ENCODE assay signal across 25 mouse cellular contexts in genomic region chr3:103176740-103177139, GRCm38 (mm10). TPM values are rescaled to one million over a fixed set of nuclear protein-coding genes. Genes with fewer than 3 reads are reported as not detected.
DNase-seq lines count a peak whose midpoint lies in the region; ATAC-seq and TF ChIP-seq lines count a peak whose summit lies in the region.
"Had no signal": no experiment of that assay in that cellular context is flagged by ENCODE, and none has a peak within 500 bp of the region (broad histone marks: within the 10 kb centered on the region; RNA-seq: fewer than 3 reads in every experiment).

No protein-coding gene starts in this region.

- no peak for TF ChIP-seq CTCF in stomach, postnatal 0 days (IDR thresholded peaks at IDR 0.05; ENCODE audit: low read depth)
- TF ChIP-seq CTCF in hindbrain, postnatal 0 days (IDR thresholded peaks at IDR 0.05; ENCODE audit: low read depth): no peak

- H3K4me2 ChIP-seq in stomach, embryonic 15.5 days: no peak overlapping the region
- H3K4me2 ChIP-seq in stomach, postnatal 0 days (replicated peaks; ENCODE audit: low read depth): no peak overlapping the region
- H3K4me2 ChIP-seq in liver, embryonic 15.5 days: peak overlapping the region; percentile 48
- H3K4me2 ChIP-seq in hindbrain, postnatal 0 days (ENCODE audit: low read depth, low read length): no peak overlapping the region
- H3K4me2 ChIP-seq: forebrain, embryonic 12.5 days; limb, embryonic 15.5 days; neural tube, embryonic 15.5 days had no signal

- ATAC-seq in stomach, embryonic 15.5 days (ENCODE audit: insufficient read depth, low FRiP score, low read depth): peak; percentile 55; the same call in 1 of the 2 replicates
- no peak for ATAC-seq in stomach, postnatal 0 days (ENCODE audit: low FRiP score, low TSS enrichment)
- ATAC-seq in erythroblast, adult 5-6 weeks (replicated peaks; ENCODE audit: low FRiP score, poor library complexity, severe bottlenecking): peak; percentile 29; the same call in 1 of the 2 replicates
- ATAC-seq in liver, embryonic 15.5 days (ENCODE audit: insufficient read depth): peak; percentile 83
- ATAC-seq in hindbrain, postnatal 0 days: no peak
- ATAC-seq: activated CD4-positive, CD25-positive, alpha-beta regulatory T cell, adult 4 months; hindbrain, embryonic 16.5 days; midbrain, embryonic 16.5 days had no signal

- no peaks in the 10 kb centered on the region for H3K9me3 ChIP-seq in stomach, embryonic 15.5 days
- no peaks in the 10 kb centered on the region for H3K9me3 ChIP-seq in stomach, postnatal 0 days (ENCODE audit: control insufficient read depth, low read length)
- no peaks in the 10 kb centered on the region for H3K9me3 ChIP-seq in liver, embryonic 15.5 days (replicated peaks)
- H3K9me3 ChIP-seq in hindbrain, postnatal 0 days (ENCODE audit: low read length): no peaks in the 10 kb centered on the region
- H3K9me3 ChIP-seq: forebrain, embryonic 12.5 days; heart, embryonic 10.5 days; hindbrain, embryonic 10.5 days; limb, embryonic 15.5 days; midbrain, embryonic 10.5 days; neural tube, embryonic 15.5 days had no signal

- no peak overlapping the region for H3K27ac ChIP-seq in stomach, embryonic 15.5 days
- H3K27ac ChIP-seq in stomach, postnatal 0 days (replicated peaks): no peak overlapping the region
- peak overlapping the region; percentile 78 for H3K27ac ChIP-seq in liver, embryonic 15.5 days (replicated peaks)
- no peak overlapping the region for H3K27ac ChIP-seq in hindbrain, postnatal 0 days
- H3K27ac ChIP-seq: forebrain, embryonic 12.5 days; heart, embryonic 10.5 days; hindbrain, embryonic 10.5 days; kidney, postnatal 0 days; limb, embryonic 15.5 days; midbrain, embryonic 10.5 days; neural tube, embryonic 15.5 days had no signal

- no peak overlapping the region for H3K9ac ChIP-seq in stomach, embryonic 15.5 days
- H3K9ac ChIP-seq in stomach, postnatal 0 days (ENCODE audit: low read length): no peak overlapping the region
- H3K9ac ChIP-seq in liver, embryonic 15.5 days: no peak overlapping the region
- no peak overlapping the region for H3K9ac ChIP-seq in hindbrain, postnatal 0 days (replicated peaks; ENCODE audit: low read length)
- H3K9ac ChIP-seq: forebrain, embryonic 12.5 days; limb, embryonic 15.5 days; neural tube, embryonic 15.5 days had no signal

- 0 out of 2 replicates have a peak, but pooled peaks cover 6% of the 10 kb centered on the region for H3K4me1 ChIP-seq in stomach, embryonic 15.5 days
- peaks cover 5% of the 10 kb centered on the region; the same call in 1 of the 2 replicates for H3K4me1 ChIP-seq in stomach, postnatal 0 days (replicated peaks; ENCODE audit: control insufficient read depth, insufficient read depth)
- peaks cover 48% of the 10 kb centered on the region for H3K4me1 ChIP-seq in liver, embryonic 15.5 days (replicated peaks)
- peaks cover 6% of the 10 kb centered on the region; the same call in 1 of the 2 replicates for H3K4me1 ChIP-seq in hindbrain, postnatal 0 days (ENCODE audit: insufficient read depth, low read length)

- 91% methylated on average over 4 of the region's 4 CpGs for WGBS in stomach, embryonic 15.5 days
- WGBS in stomach, postnatal 0 days: 86% methylated on average over 4 of the region's 4 CpGs
- WGBS in liver, embryonic 15.5 days (ENCODE audit: insufficient replicate concordance): 22% methylated on average over 4 of the region's 4 CpGs
- 94% methylated on average over 4 of the region's 4 CpGs for WGBS in hindbrain, postnatal 0 days

- no peaks in the 10 kb centered on the region for H3K27me3 ChIP-seq in stomach, embryonic 15.5 days (replicated peaks)
- no peaks in the 10 kb centered on the region for H3K27me3 ChIP-seq in stomach, postnatal 0 days (ENCODE audit: control insufficient read depth, insufficient read depth, low read length)
- H3K27me3 ChIP-seq in liver, embryonic 15.5 days: no peaks in the 10 kb centered on the region
- H3K27me3 ChIP-seq in hindbrain, postnatal 0 days (ENCODE audit: insufficient read depth, low read length): no peaks in the 10 kb centered on the region
- H3K27me3 ChIP-seq: forebrain, embryonic 12.5 days; limb, embryonic 15.5 days; neural tube, embryonic 15.5 days had no signal

- no peak overlapping the region for H3K4me3 ChIP-seq in stomach, embryonic 15.5 days (replicated peaks)
- no peak overlapping the region for H3K4me3 ChIP-seq in stomach, postnatal 0 days (ENCODE audit: low read depth, low read length)
- H3K4me3 ChIP-seq in liver, embryonic 15.5 days (replicated peaks): no peak overlapping the region; the same call in 1 of the 2 replicates
- no peak overlapping the region for H3K4me3 ChIP-seq in hindbrain, postnatal 0 days (ENCODE audit: low read length)
- H3K4me3 ChIP-seq: forebrain, embryonic 12.5 days; heart, embryonic 10.5 days; hindbrain, embryonic 10.5 days; limb, embryonic 15.5 days; midbrain, embryonic 10.5 days; myocyte; neural tube, embryonic 15.5 days had no signal

- DNase-seq in stomach, postnatal 0 days (ENCODE audit: low spot score): no peak
- no peak for DNase-seq in neural tube, embryonic 10.5 days (ENCODE audit: extremely low spot score, low spot score)
- no peak for DNase-seq in hindbrain, postnatal 0 days (ENCODE audit: low spot score)
- no peak for DNase-seq in gastrocnemius, postnatal 10 days
- DNase-seq: adrenal gland, postnatal 10 days; cerebellum, adult 9-10 months; kidney, adult 11 months; layer of hippocampus, adult 9-11 months; left cerebral cortex, postnatal 4 days; lung, postnatal 4 days; right cerebral cortex, adult 18-20 months had no signal

- no peak for TF ChIP-seq EP300 in stomach, postnatal 0 days (optimal IDR thresholded peaks at IDR 0.05)

- H3K36me3 ChIP-seq in stomach, embryonic 15.5 days: peaks cover 31% of the 10 kb centered on the region
- peaks cover 19% of the 10 kb centered on the region for H3K36me3 ChIP-seq in stomach, postnatal 0 days (ENCODE audit: control insufficient read depth, insufficient read depth, low read length)
- H3K36me3 ChIP-seq in liver, embryonic 15.5 days (replicated peaks): peaks cover 67% of the 10 kb centered on the region
- H3K36me3 ChIP-seq in hindbrain, postnatal 0 days (ENCODE audit: insufficient read depth, low read length): peaks cover 32% of the 10 kb centered on the region

RNA-seq across cellular contexts. Expression of gene Bcas2, which starts 5.3 kb away (rescaled TPM):
- polyA plus RNA-seq in stomach, embryonic 15.5 days (2015; fragmentation: Nextera tagmentation; extraction: Ambion mirVana): 199 and 207 TPM in 2 replicates
- polyA plus RNA-seq in stomach, postnatal 0 days (2015; fragmentation: Nextera tagmentation; extraction: Ambion mirVana): 104 and 109 TPM in 2 replicates
- 26.7 and 42.8 TPM in 2 replicates for total RNA-seq in erythroblast, adult 5-6 weeks (2015; ENCODE audit: low replicate concordance)
- total RNA-seq in erythroblast, adult 5-6 weeks (2017; ENCODE audit: low replicate concordance): 49.1 and 54.4 TPM in 2 replicates
- 125 and 140 TPM in 2 replicates for polyA plus RNA-seq in liver, embryonic 15.5 days (2015; fragmentation: Nextera tagmentation; extraction: Ambion mirVana)
- total RNA-seq in hindbrain, postnatal 0 days (2014; rRNA removed): 54.6 and 60.7 TPM in 2 replicates
- polyA plus RNA-seq in hindbrain, postnatal 0 days (2015; fragmentation: Nextera tagmentation; extraction: Ambion mirVana): 204 and 220 TPM in 2 replicates
- 10 to 100 TPM; 53.5 to 55.6 TPM for total RNA-seq in gastrocnemius, postnatal 10 days (2021)

Comparison
In these comparisons a context has a peak if more than half of its experiments do, and no peak if none do; other contexts are left out.
1. ATAC-seq: peak in stomach, embryonic 15.5 days (single experiment), erythroblast, adult 5-6 weeks (single experiment) and liver, embryonic 15.5 days (single experiment); none in stomach, postnatal 0 days (single experiment) and hindbrain, postnatal 0 days (single experiment).